In genomic region chr15:7424282-7424681, GRCm38 (mm10) we compare ENCODE assay signal across 22 mouse cellular contexts. TPM values are rescaled to one million over a fixed set of nuclear protein-coding genes. Genes with fewer than 3 reads are reported as not detected.
A peak's percentile ranks its signal among the peaks of the same experiment; 100 is the strongest.
DNase-seq lines count a peak whose midpoint lies in the region; ATAC-seq lines count a peak whose summit lies in the region.
"Had no signal": no experiment of that assay in that cellular context is flagged by ENCODE, and none has a peak within 500 bp of the region (broad histone marks: within the 10 kb centered on the region; RNA-seq: fewer than 3 reads in every experiment).

No protein-coding gene starts in this region.

- H3K4me2 ChIP-seq in lung, embryonic 15.5 days, result no peak overlapping the region

- DNase-seq in heart, adult 11 months, result peak; percentile 85
- no peak for DNase-seq in heart, postnatal 36 days
- peak; percentile 8 for DNase-seq in heart, postnatal 4 days
- DNase-seq in heart, embryonic 10.5 days (ENCODE audit: low spot score), result no peak
- DNase-seq in lung, postnatal 14 days, result no peak
- DNase-seq: adrenal gland, adult 2 months; adrenal gland, adult 8-10 months; adrenal gland, postnatal 10 days; adrenal gland, postnatal 14 days; adrenal gland, postnatal 25 days; adrenal gland, postnatal 36 days; B cell, adult 2 months; cerebellum, adult 11 months; cerebellum, adult 11-12 months; cerebellum, adult 18-20 months had no signal

- H3K27me3 ChIP-seq in heart, embryonic 10.5 days (ENCODE audit: insufficient read depth, poor library complexity, severe bottlenecking), result no peaks in the 10 kb centered on the region
- H3K27me3 ChIP-seq in lung, embryonic 15.5 days, result no peaks in the 10 kb centered on the region

- no peak overlapping the region for H3K9ac ChIP-seq in lung, embryonic 15.5 days

- intact Hi-C loops in heart, postnatal 36 days (cut with DNase I), result no loop called here

- H3K4me3 ChIP-seq in heart, embryonic 10.5 days, result no peak overlapping the region
- H3K4me3 ChIP-seq in lung, embryonic 15.5 days, result no peak overlapping the region

- no peaks in the 10 kb centered on the region for H3K4me1 ChIP-seq in heart, embryonic 10.5 days
- H3K4me1 ChIP-seq in lung, embryonic 15.5 days, result no peaks in the 10 kb centered on the region

- ATAC-seq in lung, embryonic 15.5 days (ENCODE audit: borderline replicate concordance, extremely low read depth, low FRiP score, low TSS enrichment), result 0 out of 2 replicates have a peak, but pooled peaks have one; percentile 55
- ATAC-seq: activated CD4-positive, CD25-positive, alpha-beta regulatory T cell, adult 4 months; CD4-positive, CD25-positive, alpha-beta regulatory T cell, adult 4 months; Patski had no signal

- no peaks in the 10 kb centered on the region for H3K36me3 ChIP-seq in heart, embryonic 10.5 days
- no peaks in the 10 kb centered on the region for H3K36me3 ChIP-seq in lung, embryonic 15.5 days
- H3K36me3 ChIP-seq: G1E had no signal

- H3K9me3 ChIP-seq in heart, embryonic 10.5 days, result no peaks in the 10 kb centered on the region
- no peaks in the 10 kb centered on the region for H3K9me3 ChIP-seq in lung, embryonic 15.5 days
- H3K9me3 ChIP-seq: G1E had no signal

- WGBS in heart, embryonic 10.5 days, result 27% methylated on average over 2 of the region's 2 CpGs
- 57% methylated on average over 2 of the region's 2 CpGs for WGBS in lung, embryonic 15.5 days

- H3K27ac ChIP-seq in heart, embryonic 10.5 days, result no peak overlapping the region
- no peak overlapping the region for H3K27ac ChIP-seq in lung, embryonic 15.5 days

RNA-seq across cellular contexts. Expression of gene Egflam, which starts 26.1 kb away (rescaled TPM):
- total RNA-seq in heart, postnatal 36 days (2021), result 1 to 10 TPM; 8.5 to 9.2 TPM
- 10 to 100 TPM in 1 of 2 experiments, 1 to 10 TPM in 1; 9.9 to 12.4 TPM for total RNA-seq in heart, postnatal 4 days (2021)
- polyA plus RNA-seq in heart, embryonic 10.5 days (2016; fragmentation: Nextera tagmentation; extraction: Ambion mirVana), result 7.0 and 8.5 TPM in 2 replicates
- 23.2 and 26.9 TPM in 2 replicates for polyA plus RNA-seq in lung, embryonic 15.5 days (2015; fragmentation: Nextera tagmentation; extraction: Ambion mirVana)
- total RNA-seq: CH12.LX, MEL had no signal
- polyA plus RNA-seq: CD4-positive, CD25-positive, alpha-beta regulatory T cell, adult 4 months; G1E had no signal

Comparison
In these comparisons a context has a peak if more than half of its experiments do, and no peak if none do; other contexts are left out.
1. DNase-seq: peak in heart, adult 11 months (single experiment) and heart, postnatal 4 days (single experiment); none in heart, postnatal 36 days (0 of 2), heart, embryonic 10.5 days (single experiment) and lung, postnatal 14 days (single experiment).